8 mouse cellular contexts compared by ENCODE assay signal in genomic region chr19:27217941-27218411, GRCm38 (mm10). TPM values are rescaled to one million over a fixed set of nuclear protein-coding genes. Genes with fewer than 3 reads are reported as not detected.
DNase-seq lines count a peak whose midpoint lies in the region; ATAC-seq and TF ChIP-seq lines count a peak whose summit lies in the region.

No protein-coding gene starts in this region.

- peak overlapping the region; percentile 98 for H3K4me2 ChIP-seq in forebrain, postnatal 0 days (ENCODE audit: low read depth)
- H3K4me2 ChIP-seq in intestine, embryonic 14.5 days (ENCODE audit: low read length), result peak overlapping the region; percentile 97
- H3K4me2 ChIP-seq in limb, embryonic 15.5 days, result peak overlapping the region; percentile 96
- H3K4me2 ChIP-seq in neural tube, embryonic 12.5 days (replicated peaks), result peak overlapping the region; percentile 86

- DNase-seq in gastrocnemius, adult 18-20 months (ENCODE audit: low spot score), result peak; percentile 31
- DNase-seq in gastrocnemius, adult 8-10 months (ENCODE audit: low spot score in 2 of 2), result no peak
- peak; percentile 69 for DNase-seq in brain, adult 2 months (ENCODE audit: low read depth, low spot score)
- DNase-seq in forebrain, postnatal 0 days, result no peak
- peak; percentile 82 for DNase-seq in intestine, embryonic 14.5 days (ENCODE audit: low spot score)

- H3K4me1 ChIP-seq in forebrain, postnatal 0 days (ENCODE audit: insufficient read depth), result peaks cover 17% of the 10 kb centered on the region
- H3K4me1 ChIP-seq in intestine, embryonic 14.5 days (replicated peaks; ENCODE audit: control insufficient read depth, insufficient read depth, low read length), result peaks cover 7% of the 10 kb centered on the region; the same call in 1 of the 2 replicates
- peaks cover 22% of the 10 kb centered on the region for H3K4me1 ChIP-seq in limb, embryonic 15.5 days
- peaks cover 13% of the 10 kb centered on the region; the same call in 1 of the 2 replicates for H3K4me1 ChIP-seq in neural tube, embryonic 12.5 days

- 1% methylated on average over 32 of the region's 32 CpGs for WGBS in forebrain, postnatal 0 days
- WGBS in intestine, embryonic 14.5 days, result under 1% methylated on average over 32 of the region's 32 CpGs
- WGBS in limb, embryonic 15.5 days, result under 1% methylated on average over 32 of the region's 32 CpGs
- WGBS in neural tube, embryonic 12.5 days, result 2% methylated on average over 32 of the region's 32 CpGs

- ATAC-seq in forebrain, postnatal 0 days, result peak; percentile 36
- peak; percentile 44; the same call in 1 of the 2 replicates for ATAC-seq in intestine, embryonic 14.5 days (replicated peaks; ENCODE audit: low FRiP score, low TSS enrichment, low read depth)
- ATAC-seq in limb, embryonic 15.5 days (ENCODE audit: insufficient number of reproducible peaks, low FRiP score, low TSS enrichment, low read depth), result no peak
- ATAC-seq in neural tube, embryonic 12.5 days (ENCODE audit: low FRiP score, low read depth), result peak; percentile 51
- ATAC-seq in activated CD4-positive, CD25-positive, alpha-beta regulatory T cell, adult 4 months, result no peak

- H3K9ac ChIP-seq in forebrain, postnatal 0 days, result peak overlapping the region; percentile 84
- peak overlapping the region; percentile 55 for H3K9ac ChIP-seq in intestine, embryonic 14.5 days (ENCODE audit: low read length)
- H3K9ac ChIP-seq in limb, embryonic 15.5 days, result peak overlapping the region; percentile 58
- peak overlapping the region; percentile 68 for H3K9ac ChIP-seq in neural tube, embryonic 12.5 days

- H3K27ac ChIP-seq in forebrain, postnatal 0 days (ENCODE audit: low read depth, low read length), result peak overlapping the region; percentile 95
- H3K27ac ChIP-seq in intestine, embryonic 14.5 days (ENCODE audit: low read depth), result no peak overlapping the region
- H3K27ac ChIP-seq in limb, embryonic 15.5 days, result no peak overlapping the region
- peak overlapping the region; percentile 83 for H3K27ac ChIP-seq in neural tube, embryonic 12.5 days

- H3K4me3 ChIP-seq in forebrain, postnatal 0 days (ENCODE audit: low read depth, low read length), result peak overlapping the region; percentile 86
- H3K4me3 ChIP-seq in intestine, embryonic 14.5 days (ENCODE audit: low read depth, low read length), result peak overlapping the region; percentile 66
- H3K4me3 ChIP-seq in limb, embryonic 15.5 days, result peak overlapping the region; percentile 68
- peak overlapping the region; percentile 69 for H3K4me3 ChIP-seq in neural tube, embryonic 12.5 days

- H3K27me3 ChIP-seq in forebrain, postnatal 0 days (ENCODE audit: insufficient read depth, low read length), result no peaks in the 10 kb centered on the region
- peaks cover 25% of the 10 kb centered on the region for H3K27me3 ChIP-seq in intestine, embryonic 14.5 days (replicated peaks; ENCODE audit: control insufficient read depth, insufficient read depth, low read length)
- H3K27me3 ChIP-seq in limb, embryonic 15.5 days, result peaks cover 16% of the 10 kb centered on the region; the same call in 1 of the 2 replicates
- no peaks in the 10 kb centered on the region for H3K27me3 ChIP-seq in neural tube, embryonic 12.5 days (replicated peaks)

- H3K9me3 ChIP-seq in forebrain, postnatal 0 days (ENCODE audit: low read length), result no peaks in the 10 kb centered on the region
- H3K9me3 ChIP-seq in intestine, embryonic 14.5 days (ENCODE audit: control insufficient read depth, low read length), result no peaks in the 10 kb centered on the region
- H3K9me3 ChIP-seq in limb, embryonic 15.5 days, result no peaks in the 10 kb centered on the region
- no peaks in the 10 kb centered on the region for H3K9me3 ChIP-seq in neural tube, embryonic 12.5 days

- no peak for TF ChIP-seq CTCF in forebrain, postnatal 0 days (IDR thresholded peaks at IDR 0.05; ENCODE audit: low read depth)

- H3K36me3 ChIP-seq in forebrain, postnatal 0 days (ENCODE audit: insufficient read depth), result no peaks in the 10 kb centered on the region
- no peaks in the 10 kb centered on the region for H3K36me3 ChIP-seq in intestine, embryonic 14.5 days (ENCODE audit: control insufficient read depth, insufficient read depth, low read length)
- no peaks in the 10 kb centered on the region for H3K36me3 ChIP-seq in limb, embryonic 15.5 days
- no peaks in the 10 kb centered on the region for H3K36me3 ChIP-seq in neural tube, embryonic 12.5 days

RNA-seq across cellular contexts. Expression of gene Vldlr, which starts 1.7 kb away (rescaled TPM):
- 100 to 1,000 TPM in 1 of 2 experiments, 10 to 100 TPM in 1; 99.4 to 104 TPM for total RNA-seq in gastrocnemius, adult 18-20 months (2021)
- total RNA-seq in gastrocnemius, adult 8-10 months (2022), result 100 to 1,000 TPM in 2 of 4 experiments, 10 to 100 TPM in 2; 67.6 to 124 (median 99.7) TPM
- 57.6 and 65.3 TPM in 2 replicates for total RNA-seq in forebrain, postnatal 0 days (2014; rRNA removed)
- 35.0 and 41.0 TPM in 2 replicates for polyA plus RNA-seq in forebrain, postnatal 0 days (2015; fragmentation: Nextera tagmentation; extraction: Ambion mirVana)
- polyA plus RNA-seq in intestine, embryonic 14.5 days (2014; fragmentation: Nextera tagmentation; extraction: Ambion mirVana), result 4.1 and 5.6 TPM in 2 replicates
- polyA plus RNA-seq in limb, embryonic 15.5 days (2015; fragmentation: Nextera tagmentation; extraction: Ambion mirVana), result 11.1 and 14.1 TPM in 2 replicates
- polyA plus RNA-seq in neural tube, embryonic 12.5 days (2016; fragmentation: Nextera tagmentation; extraction: Ambion mirVana), result 15.8 and 15.9 TPM in 2 replicates
- not detected for polyA plus RNA-seq in activated CD4-positive, CD25-positive, alpha-beta regulatory T cell, adult 4 months (2017; shearing (Covaris generic))

Comparison
In these comparisons a context has a peak if more than half of its experiments do, and no peak if none do; other contexts are left out.
1. DNase-seq: peak in gastrocnemius, adult 18-20 months (single experiment), brain, adult 2 months (single experiment) and intestine, embryonic 14.5 days (single experiment); none in gastrocnemius, adult 8-10 months (0 of 2) and forebrain, postnatal 0 days (single experiment).
2. ATAC-seq: peak in forebrain, postnatal 0 days (single experiment), intestine, embryonic 14.5 days (single experiment) and neural tube, embryonic 12.5 days (single experiment); none in limb, embryonic 15.5 days (single experiment) and activated CD4-positive, CD25-positive, alpha-beta regulatory T cell, adult 4 months (single experiment).
3. H3K27ac ChIP-seq: peak in forebrain, postnatal 0 days (single experiment) and neural tube, embryonic 12.5 days (single experiment); none in intestine, embryonic 14.5 days (single experiment) and limb, embryonic 15.5 days (single experiment).
4. Peak in every context shown above with its lines, with median percentiles within 50 percentile points of each other: H3K4me2 ChIP-seq, H3K4me3 ChIP-seq and H3K9ac ChIP-seq.